In the genomic region with DNA sequence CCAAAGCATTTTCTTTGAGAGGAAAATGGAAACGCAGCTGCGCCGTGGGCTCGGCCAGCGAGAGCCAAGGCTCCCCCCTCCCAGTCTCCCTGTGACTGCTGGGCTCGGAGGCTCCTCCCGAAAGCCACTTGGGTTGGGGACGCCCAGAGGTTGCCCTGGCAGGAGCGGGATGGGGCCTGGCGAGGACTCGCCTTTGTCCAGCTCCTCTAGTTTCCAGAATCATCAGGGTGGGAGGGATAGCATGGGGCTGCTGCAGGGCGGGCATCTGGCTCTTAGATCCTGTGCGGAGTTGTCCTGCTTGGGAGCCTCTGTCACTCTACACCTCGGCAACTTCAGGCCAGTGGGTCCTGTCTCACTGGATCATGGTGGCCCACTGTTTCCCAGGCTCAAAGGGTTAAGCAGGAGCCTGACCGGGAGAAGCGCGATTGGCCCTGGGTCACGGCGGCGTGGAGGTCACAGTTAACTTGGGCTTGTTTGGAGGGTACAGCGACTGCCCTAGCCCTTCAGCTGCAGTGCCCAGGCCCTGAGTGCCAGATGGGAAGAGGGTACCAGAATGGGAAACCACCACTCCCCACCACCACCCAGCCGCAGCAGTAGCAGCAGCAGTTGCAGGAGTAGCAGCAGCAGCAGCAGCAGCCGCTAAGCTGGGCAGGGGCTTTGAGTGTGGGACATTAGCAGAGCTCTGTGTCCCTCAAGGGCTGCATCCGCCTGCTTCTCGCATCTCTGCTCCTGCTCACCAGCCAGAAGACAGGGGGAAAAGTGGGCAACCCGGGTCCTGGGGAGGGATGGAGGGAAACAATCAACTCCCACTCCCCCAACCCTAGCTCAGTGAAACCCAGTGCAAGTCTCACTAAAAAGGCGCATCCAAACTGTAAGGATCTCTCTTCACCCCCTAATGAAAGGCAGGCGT, we compare ENCODE assay signal across 8 mouse cellular contexts. TPM values are rescaled to one million over a fixed set of nuclear protein-coding genes. Genes with fewer than 3 reads are reported as not detected.
DNase-seq lines count a peak whose midpoint lies in the region; ATAC-seq and TF ChIP-seq lines count a peak whose summit lies in the region.

No protein-coding gene starts in this region.

- H3K27ac ChIP-seq in liver, embryonic 11.5 days (ENCODE audit: low read depth, low read length) = no peak overlapping the region
- no peak overlapping the region for H3K27ac ChIP-seq in embryonic facial prominence, embryonic 12.5 days
- no peak overlapping the region for H3K27ac ChIP-seq in limb, embryonic 14.5 days (replicated peaks; ENCODE audit: low read depth, low read length)

- H3K9ac ChIP-seq in liver, embryonic 11.5 days (ENCODE audit: low read depth, low read length) = no peak overlapping the region
- H3K9ac ChIP-seq in embryonic facial prominence, embryonic 12.5 days = peak overlapping the region; percentile 57; the same call in 1 of the 2 replicates
- peak overlapping the region; percentile 28 for H3K9ac ChIP-seq in limb, embryonic 14.5 days (ENCODE audit: low read depth, low read length, severe bottlenecking)

- no peak for TF ChIP-seq POLR2A in limb, embryonic 14.5 days (IDR thresholded peaks at IDR 0.05; ENCODE audit: borderline replicate concordance, extremely low read depth, insufficient read depth, insufficient read length)

- H3K27me3 ChIP-seq in liver, embryonic 11.5 days (replicated peaks; ENCODE audit: control insufficient read depth, insufficient read depth, low read length) = peaks cover 73% of the 10 kb centered on the region
- H3K27me3 ChIP-seq in embryonic facial prominence, embryonic 12.5 days = peaks cover 41% of the 10 kb centered on the region
- H3K27me3 ChIP-seq in limb, embryonic 14.5 days (ENCODE audit: control insufficient read depth, insufficient read depth, low read length) = peaks cover 47% of the 10 kb centered on the region

- peak; percentile 50 for DNase-seq in liver, embryonic 11.5 days (ENCODE audit: low spot score)
- no peak for DNase-seq in liver
- DNase-seq in heart, postnatal 4 days = peak; percentile 8
- peak; percentile 21 for DNase-seq in limb, embryonic 14.5 days (ENCODE audit: low spot score)
- peak; percentile 14 for DNase-seq in right cerebral cortex, postnatal 14 days
- DNase-seq in thymus, postnatal 25 days = no peak
- no peak for DNase-seq in lung, postnatal 36 days

- H3K4me3 ChIP-seq in liver, embryonic 11.5 days (ENCODE audit: low read depth, low read length) = peak overlapping the region; percentile 34
- peak overlapping the region; percentile 54 for H3K4me3 ChIP-seq in embryonic facial prominence, embryonic 12.5 days
- H3K4me3 ChIP-seq in limb, embryonic 14.5 days (replicated peaks; ENCODE audit: low read length) = peak overlapping the region; percentile 62

- H3K36me3 ChIP-seq in liver, embryonic 11.5 days (ENCODE audit: control insufficient read depth, insufficient read depth, low read length) = no peaks in the 10 kb centered on the region
- H3K36me3 ChIP-seq in embryonic facial prominence, embryonic 12.5 days = no peaks in the 10 kb centered on the region
- H3K36me3 ChIP-seq in limb, embryonic 14.5 days (ENCODE audit: control insufficient read depth, insufficient read depth, low read length) = no peaks in the 10 kb centered on the region

- H3K4me1 ChIP-seq in liver, embryonic 11.5 days (replicated peaks; ENCODE audit: control insufficient read depth, insufficient read depth, low read length) = no peaks in the 10 kb centered on the region
- H3K4me1 ChIP-seq in embryonic facial prominence, embryonic 12.5 days = peaks cover 31% of the 10 kb centered on the region
- peaks cover 21% of the 10 kb centered on the region for H3K4me1 ChIP-seq in limb, embryonic 14.5 days (ENCODE audit: control insufficient read depth, insufficient read depth, low read length)

- 2% methylated on average over 28 of the region's 28 CpGs for WGBS in liver, embryonic 11.5 days
- under 1% methylated on average over 28 of the region's 28 CpGs for WGBS in embryonic facial prominence, embryonic 12.5 days
- WGBS in limb, embryonic 14.5 days = 1% methylated on average over 28 of the region's 28 CpGs

- H3K9me3 ChIP-seq in liver, embryonic 11.5 days (ENCODE audit: control insufficient read depth, low read length) = no peaks in the 10 kb centered on the region
- no peaks in the 10 kb centered on the region for H3K9me3 ChIP-seq in embryonic facial prominence, embryonic 12.5 days
- H3K9me3 ChIP-seq in limb, embryonic 14.5 days (ENCODE audit: control insufficient read depth, low read length) = no peaks in the 10 kb centered on the region

- no peak for ATAC-seq in liver, embryonic 11.5 days (replicated peaks; ENCODE audit: low FRiP score)
- ATAC-seq in embryonic facial prominence, embryonic 12.5 days (ENCODE audit: insufficient number of reproducible peaks, insufficient read depth, low FRiP score, low TSS enrichment) = peak; percentile 45; the same call in 1 of the 2 replicates
- no peak for ATAC-seq in limb, embryonic 14.5 days (ENCODE audit: low FRiP score, low read depth)

- H3K4me2 ChIP-seq in liver, embryonic 11.5 days = peak overlapping the region; percentile 73
- peak overlapping the region; percentile 98 for H3K4me2 ChIP-seq in embryonic facial prominence, embryonic 12.5 days (replicated peaks)
- H3K4me2 ChIP-seq in limb, embryonic 14.5 days (replicated peaks; ENCODE audit: low read depth, low read length, severe bottlenecking) = peak overlapping the region; percentile 99

RNA-seq across cellular contexts. Expression of a gene that starts 1.6 kb away (rescaled TPM):
- polyA plus RNA-seq in liver, embryonic 11.5 days (2014; fragmentation: Nextera tagmentation; extraction: Ambion mirVana) = 2.0 and 2.6 TPM in 2 replicates
- polyA plus RNA-seq in embryonic facial prominence, embryonic 12.5 days (2016; fragmentation: Nextera tagmentation; extraction: Ambion mirVana) = 5.2 and 6.4 TPM in 2 replicates
- total RNA-seq in heart, postnatal 4 days (2021) = 1 to 10 TPM; 2.4 to 3.2 TPM
- 5.3 and 6.4 TPM in 2 replicates for polyA plus RNA-seq in limb, embryonic 14.5 days (2012; rRNA removed)
- polyA plus RNA-seq in limb, embryonic 14.5 days (2014; fragmentation: Nextera tagmentation; extraction: Ambion mirVana) = 5.9 and 9.1 TPM in 2 replicates

Comparison
In these comparisons a context has a peak if more than half of its experiments do, and no peak if none do; other contexts are left out.
1. DNase-seq: peak in liver, embryonic 11.5 days (single experiment), heart, postnatal 4 days (single experiment), limb, embryonic 14.5 days (single experiment) and right cerebral cortex, postnatal 14 days (single experiment); none in liver (single experiment), thymus, postnatal 25 days (single experiment) and lung, postnatal 36 days (single experiment).
2. Peak in every context shown above with its lines, with median percentiles within 50 percentile points of each other: H3K4me2 ChIP-seq and H3K4me3 ChIP-seq.